Mouse (Mus musculus): ENCODE measurements at regions not wholly inside any gene's neighbourhood (a gene's known extent, or its start where the extent isn't known, plus 50 kb on each side); places are given as distances from the start of the nearest gene placed in this dataset.

DNA sequence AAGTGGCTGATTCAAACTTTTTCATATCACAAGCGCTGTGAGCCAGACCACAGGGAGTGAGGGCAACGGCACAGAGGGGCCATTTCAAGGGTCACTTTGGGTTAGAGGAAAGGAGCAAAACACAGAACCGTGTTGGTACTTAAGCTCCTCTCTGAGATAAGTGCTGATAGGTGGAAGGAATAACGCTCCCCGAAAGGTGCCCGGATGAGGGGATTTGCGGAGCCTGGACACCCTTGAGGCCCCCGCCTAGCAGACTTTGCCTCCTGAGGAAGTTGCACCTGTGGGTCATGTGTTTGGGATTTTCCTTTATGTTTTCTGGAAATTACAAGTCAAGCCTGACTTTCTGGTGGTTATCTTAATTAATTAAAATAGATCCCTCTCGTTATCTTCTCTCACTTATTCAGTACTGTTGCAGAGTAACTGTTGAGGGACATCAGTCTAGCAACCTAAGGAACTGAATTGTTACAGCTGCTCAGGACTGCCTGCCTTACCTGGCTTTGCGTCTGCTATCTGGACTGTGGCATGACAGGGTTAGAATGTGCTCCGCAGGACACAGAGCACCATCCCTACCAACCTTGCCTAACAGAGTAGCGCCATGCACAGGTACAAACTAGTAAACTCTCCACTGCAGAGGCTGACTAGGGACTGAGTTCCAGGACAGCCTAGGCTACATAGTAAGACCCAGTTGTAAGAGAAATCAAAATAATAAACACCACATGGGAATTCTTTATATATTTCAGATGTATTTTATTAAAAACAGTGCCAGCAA, 137.4 kb upstream of the Plcz1 start:
- DNase-seq (ENCODE audit: low read depth, low spot score) = no peak

DNA sequence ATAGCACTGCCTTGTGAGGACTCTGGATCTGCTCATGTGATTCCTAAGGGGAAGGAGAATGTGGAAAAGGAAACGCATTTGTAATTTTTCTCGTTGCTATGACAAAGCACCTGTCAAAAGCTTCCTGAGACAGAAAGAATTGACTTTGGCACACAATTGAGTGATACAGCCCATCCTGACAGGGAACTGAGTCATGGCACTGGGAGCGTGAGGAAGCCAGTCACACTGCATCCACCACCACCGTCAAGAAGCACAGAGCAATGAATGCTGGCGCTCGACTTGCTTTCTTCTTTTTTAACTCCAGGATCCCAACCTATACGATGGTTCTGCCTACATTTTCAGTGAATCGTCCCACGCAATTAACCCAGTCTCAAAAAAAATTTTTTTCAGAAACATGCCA, 131.5 kb upstream of the Plcz1 start:
- no peak for DNase-seq (ENCODE audit: low read depth, low spot score)

DNA sequence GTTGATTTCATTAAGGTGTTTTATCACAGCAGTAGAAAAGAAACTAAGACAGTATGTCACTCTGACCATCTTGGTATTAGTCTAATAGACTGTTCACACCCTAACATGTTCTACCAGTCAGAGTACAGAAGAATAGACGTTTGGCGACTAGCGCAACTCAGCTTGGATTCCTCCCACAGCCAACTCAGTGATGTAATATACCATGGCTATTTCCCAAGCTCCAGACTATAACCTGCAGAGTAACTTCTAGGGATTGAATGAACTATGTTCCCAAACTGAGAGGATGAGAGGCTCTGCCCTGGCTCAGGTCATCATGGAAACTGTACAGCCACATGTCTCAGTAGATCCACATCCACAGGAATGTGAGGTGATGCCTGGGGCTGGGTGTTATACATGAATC, 128.6 kb upstream of the Plcz1 start:
- no peak for DNase-seq (ENCODE audit: low read depth, low spot score)

DNA sequence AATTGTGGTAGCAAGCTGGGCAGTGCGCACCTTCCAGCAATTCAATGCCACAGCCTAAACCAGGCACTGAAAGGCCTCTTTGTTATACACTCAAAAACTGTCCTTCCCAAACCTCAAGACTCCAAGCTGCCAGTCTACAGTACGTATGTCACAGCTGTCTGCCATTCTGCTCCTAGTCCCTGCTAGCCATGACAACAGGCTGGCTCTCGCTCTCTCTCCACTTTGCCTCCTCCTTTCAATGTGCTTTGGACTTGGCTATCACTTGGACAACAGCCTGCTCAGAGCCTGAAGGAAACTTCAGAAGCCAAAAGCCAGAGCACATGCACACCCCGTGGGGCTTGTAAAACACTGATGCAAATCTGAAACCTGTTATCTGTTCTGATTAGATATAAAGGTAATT, 125.9 kb upstream of the Plcz1 start:
- no peak for DNase-seq (ENCODE audit: low read depth, low spot score)

DNA sequence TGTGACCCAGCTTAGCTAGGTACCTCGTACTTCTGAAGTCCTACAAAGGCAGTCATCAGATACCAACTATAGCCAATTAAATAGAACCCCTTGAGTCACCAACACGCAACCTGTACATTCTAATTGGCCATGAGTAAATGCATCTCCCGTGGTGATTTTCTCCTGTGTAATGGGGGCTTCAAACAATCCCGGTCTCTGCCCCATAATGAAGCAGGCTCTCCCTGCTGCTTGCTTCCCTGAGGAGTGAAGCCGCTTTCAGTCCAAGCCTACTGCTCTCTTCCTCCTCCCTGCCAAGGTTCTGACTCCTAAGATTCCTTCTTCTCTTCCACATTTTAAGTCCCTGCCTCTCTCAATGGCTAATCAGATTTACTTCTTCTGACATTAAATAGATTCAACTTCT, 121.5 kb upstream of the Plcz1 start:
- no peak for DNase-seq (ENCODE audit: low read depth, low spot score)

DNA sequence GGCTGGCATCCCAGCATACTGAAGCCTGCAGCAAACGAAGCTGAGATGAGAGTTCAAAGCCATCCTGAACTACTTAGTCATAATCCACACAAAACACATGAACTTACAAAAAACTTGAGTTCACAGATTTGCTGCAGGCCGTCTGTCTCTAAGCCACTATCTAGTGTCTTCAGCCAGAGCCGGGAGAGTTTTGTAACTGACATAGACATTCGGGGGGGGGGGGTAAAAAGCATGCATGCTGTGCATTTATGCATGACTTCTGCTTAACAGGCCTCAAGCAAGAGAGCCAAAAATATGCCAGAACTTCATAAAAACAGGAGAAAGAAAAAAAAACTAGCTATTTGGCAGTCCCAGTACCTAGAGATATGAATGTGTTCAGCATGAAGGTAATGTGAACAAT, 120.2 kb upstream of the Plcz1 start:
- DNase-seq (ENCODE audit: low read depth, low spot score) = no peak

DNA sequence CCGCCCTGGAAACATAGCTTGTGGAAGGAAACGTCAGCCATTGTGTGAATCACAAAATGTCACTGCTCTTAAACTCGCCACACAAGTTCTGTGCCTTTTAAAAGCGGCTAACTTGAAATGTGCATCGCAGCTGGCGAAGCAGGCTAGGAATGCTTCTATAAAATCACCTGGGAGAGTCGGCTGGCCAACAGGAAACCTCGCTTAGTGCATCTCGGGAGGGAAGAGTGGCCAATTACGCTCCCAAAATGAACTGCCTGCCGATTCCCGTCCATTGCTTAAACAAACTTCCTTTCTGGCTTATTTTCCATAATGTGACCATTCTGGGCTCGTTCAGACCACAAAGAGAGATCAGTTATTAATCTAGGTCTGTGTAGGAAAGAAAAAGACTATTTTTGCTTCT, 119.7 kb upstream of the Plcz1 start:
- no peak for DNase-seq (ENCODE audit: low read depth, low spot score)

DNA sequence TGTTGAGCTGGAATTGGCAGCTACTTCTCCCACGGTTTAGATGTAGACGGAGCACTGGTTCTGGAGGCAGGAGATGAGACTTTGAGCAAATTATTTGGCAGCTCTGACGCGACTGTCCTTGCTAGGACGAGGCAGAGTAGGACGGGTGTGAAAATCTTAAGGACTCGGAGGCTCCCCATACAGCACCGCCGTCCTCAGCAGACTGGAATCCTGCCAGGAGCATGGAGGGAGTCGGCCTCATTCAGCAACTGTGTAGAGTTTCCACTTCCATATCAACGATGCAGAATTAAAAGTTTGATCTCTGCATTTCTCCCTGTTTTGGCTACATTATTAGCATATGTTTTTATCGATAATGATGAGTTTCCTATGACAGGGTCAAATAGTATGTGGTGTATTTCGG, 117.7 kb upstream of the Plcz1 start:
- DNase-seq (ENCODE audit: low read depth, low spot score) = no peak

DNA sequence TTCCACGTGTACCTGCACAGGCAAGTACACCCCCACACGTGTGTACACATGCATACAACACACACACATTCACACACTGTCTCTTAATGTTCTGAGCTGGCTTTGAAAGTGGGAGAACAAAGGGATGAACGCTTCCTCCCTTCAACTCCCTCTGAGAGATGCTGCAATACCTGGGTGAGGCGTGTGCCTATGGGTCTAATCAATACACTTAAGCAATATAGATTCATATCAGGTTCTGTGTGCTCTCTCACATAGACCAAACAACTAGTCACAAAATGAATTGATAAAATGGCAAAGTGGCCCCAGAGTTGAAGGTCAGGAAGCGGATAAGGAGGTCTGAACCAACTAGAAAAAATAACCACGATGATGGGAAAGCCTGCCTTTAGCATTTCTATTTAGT, 116.1 kb upstream of the Plcz1 start:
- DNase-seq (ENCODE audit: low read depth, low spot score) = no peak

DNA sequence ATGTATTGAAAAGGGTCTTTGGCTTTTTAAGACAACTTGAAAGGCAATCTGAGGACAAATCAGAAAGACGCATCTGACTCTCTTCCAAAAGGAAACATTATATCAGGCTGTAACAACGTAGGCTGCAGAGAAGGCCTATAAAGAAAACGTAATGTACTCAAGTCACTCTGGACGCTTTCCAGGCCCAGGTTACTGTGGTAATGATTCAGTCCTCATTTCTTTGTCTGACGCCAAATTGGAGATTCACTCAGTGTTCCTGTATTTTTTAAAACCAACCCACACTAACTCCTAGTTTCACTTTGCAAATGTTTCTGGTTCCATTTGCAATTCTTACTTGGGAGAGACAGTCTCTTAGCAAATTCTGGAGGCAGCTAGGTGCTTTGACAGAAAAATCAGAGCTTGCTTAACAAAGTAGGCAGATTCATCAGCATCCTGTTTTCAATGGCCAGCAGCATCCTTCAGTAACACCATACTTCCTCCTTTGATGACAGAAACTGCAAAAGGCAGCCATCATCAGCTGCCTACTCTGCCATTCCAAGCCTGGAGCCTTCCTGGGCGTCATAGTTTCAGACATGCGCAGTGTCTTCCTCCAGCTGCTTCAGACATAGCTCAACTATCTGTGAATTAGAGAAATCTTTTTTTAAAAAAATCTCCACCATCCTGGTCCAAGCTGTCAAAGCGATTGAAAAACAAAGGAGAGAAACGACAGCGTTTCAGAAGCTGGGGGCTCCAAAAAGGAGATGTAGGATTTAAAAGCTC, 111.3 kb upstream of the Plcz1 start:
- no peak for DNase-seq (ENCODE audit: low read depth, low spot score)

DNA sequence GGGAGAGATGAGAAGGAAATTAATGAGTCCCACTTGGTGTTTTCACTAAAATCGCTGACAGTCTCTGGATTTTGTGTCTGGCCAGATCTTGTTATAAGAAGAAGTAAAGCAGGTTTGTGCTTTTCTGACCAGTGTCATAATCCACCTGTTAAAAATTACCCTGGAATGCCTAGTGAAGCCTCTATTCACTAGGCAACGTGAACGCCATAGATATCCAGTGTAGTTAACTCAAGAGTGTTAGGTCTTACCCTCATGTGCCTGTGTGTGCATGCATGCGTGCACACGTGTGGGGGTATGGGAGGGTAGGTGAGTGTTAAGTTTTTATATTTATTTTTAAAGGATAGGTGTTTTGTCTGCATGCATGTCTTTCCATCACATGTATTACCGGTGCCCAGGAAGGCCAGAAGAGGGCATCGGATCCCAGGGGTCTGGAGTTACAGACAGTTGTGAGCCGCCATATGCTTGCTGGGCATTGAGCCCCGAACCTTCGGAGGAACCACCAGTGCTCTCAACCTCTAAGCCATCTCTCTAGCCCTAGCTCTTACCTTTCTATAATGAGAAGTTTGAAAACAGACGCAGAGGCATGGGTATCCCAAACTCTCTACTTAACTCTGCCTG, 107.5 kb upstream of the Plcz1 start:
- no peak for DNase-seq (ENCODE audit: low read depth, low spot score)

DNA sequence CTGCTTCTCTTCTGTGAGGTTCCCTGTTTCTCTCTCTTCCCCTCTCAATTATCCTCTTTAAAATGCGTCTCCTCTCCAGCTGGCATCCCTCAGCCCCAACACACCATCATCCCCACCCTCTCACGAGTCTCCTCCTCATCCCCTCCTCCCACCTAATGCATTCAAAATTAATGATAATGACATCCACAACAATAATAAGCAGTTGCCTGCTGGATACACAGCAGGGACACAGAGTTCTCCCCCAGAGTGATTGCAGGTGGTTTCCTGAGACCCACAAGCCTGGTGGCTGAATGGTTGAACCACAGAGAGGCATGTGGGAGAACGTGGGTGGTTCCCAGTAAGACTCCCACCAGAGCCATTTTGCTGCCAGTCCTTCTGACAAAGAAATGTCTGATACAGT, 106.9 kb upstream of the Plcz1 start:
- no peak for DNase-seq (ENCODE audit: low read depth, low spot score)

DNA sequence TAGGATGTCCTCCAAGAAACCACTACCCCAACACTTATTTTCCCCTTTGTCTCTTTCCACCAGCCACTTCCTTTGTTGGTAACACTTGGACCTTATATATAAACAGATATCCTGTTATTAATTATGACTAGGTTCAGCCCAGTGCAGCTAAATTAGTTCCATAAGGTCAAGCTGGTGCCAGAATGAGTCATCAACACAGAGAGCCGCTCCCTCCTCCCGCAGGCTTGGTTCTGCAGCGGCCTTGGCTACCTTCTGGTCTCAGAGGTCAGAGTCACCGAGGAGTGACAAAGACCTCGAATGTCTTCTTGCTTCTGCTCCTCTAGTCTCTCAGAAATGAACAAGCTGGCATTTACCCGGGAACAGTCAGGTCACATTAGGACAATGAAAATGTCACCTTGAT, 106.5 kb upstream of the Plcz1 start:
- DNase-seq (ENCODE audit: low read depth, low spot score) = no peak

DNA sequence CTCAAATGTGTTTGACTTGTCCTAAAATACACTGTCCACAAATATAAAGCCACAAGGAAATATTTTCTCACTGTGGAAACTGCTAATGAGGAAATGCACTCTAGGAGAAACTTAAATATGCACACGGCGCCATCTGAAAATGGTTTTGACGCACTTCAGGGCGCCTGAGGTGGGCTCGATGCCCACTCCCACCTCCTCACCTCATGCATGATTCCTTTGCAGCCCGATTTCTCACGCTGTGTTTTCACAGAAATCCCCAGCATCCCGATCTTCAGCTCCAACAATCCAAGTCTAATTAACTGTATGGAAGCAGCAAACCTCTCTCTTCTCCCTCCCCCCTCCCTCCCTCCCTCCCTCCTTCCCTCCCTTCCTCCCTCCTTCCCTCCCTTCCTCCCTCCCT, 92.5 kb upstream of the Plcz1 start:
- DNase-seq (ENCODE audit: low read depth, low spot score) = no peak

DNA sequence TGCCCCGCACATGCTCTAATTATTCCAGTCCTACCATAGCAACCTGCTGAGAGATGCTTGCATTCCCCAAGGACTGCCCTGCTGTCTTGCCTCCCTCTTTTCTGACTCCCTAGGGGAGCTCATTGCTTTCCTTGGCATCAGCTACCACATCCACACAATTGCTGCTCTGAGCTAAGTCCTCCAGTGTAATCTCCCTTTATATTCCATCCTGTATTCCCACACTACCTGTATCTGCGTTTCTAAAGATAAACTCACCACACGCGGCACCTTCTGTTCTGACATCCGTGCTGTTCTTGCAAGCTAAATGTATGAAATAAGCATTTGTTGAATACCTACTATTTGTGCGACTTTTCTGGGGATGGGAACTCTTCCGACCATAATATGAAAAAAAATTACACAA, 85.4 kb upstream of the Plcz1 start:
- DNase-seq (ENCODE audit: low read depth, low spot score) = no peak

DNA sequence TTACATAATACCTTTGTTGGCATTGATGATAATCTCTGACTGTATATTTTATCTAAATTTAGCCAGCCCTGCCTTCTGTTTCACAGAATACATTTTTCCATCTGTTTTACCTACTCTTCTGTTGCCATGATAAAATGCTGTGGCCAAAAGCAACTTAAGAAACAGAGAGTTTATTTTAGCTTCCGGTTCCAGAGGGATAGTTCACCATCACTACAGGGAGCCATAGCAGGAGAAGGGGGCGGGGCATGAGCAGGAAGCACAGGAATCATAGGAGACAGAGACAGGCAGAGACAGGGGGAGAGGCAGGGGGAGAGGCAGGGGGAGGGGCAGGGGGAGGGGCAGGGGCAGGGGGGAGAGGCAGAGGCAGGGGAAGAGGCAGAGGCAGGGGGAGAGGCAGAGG, 72.8 kb upstream of the Plcz1 start:
- DNase-seq (ENCODE audit: low read depth, low spot score) = no peak

DNA sequence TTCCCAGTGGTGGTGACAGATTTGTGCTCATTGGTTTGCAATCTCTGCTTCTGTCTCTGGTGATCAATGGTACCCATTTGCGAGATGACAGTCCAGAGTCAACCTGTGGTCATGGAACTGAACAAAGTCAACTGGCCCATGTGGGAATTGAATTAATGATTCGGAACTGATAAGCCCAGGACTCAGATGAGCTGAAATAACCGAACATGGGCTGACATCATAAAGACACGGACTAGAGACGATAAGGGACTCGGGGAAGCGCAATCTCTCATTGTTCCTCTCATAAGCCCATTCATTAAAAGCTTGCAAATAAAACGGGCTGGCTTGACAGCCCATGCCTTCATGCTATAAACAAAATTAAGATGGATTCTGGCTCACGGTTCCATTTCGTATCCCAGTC, 70.8 kb upstream of the Plcz1 start:
- no peak for DNase-seq (ENCODE audit: low read depth, low spot score)

DNA sequence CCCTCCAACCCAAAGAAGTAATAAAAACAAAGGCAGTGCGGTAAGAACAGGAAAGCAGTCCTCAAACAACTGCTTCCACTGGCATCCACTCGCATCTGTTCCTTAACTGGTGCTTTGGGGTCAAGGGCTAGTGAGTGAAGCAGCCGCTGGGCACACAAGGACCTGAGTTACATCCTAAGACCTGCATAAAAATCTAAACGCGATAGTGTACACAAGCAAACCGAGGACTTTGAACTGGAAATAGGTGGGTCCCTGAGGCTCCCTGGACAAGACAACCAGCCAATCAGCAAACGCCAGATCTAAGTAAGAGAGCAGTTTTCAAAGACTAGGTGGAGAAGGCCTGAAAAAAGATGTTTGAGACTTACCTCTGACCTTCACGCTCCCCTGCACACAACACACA, 66.8 kb upstream of the Plcz1 start:
- DNase-seq (ENCODE audit: low read depth, low spot score) = no peak

DNA sequence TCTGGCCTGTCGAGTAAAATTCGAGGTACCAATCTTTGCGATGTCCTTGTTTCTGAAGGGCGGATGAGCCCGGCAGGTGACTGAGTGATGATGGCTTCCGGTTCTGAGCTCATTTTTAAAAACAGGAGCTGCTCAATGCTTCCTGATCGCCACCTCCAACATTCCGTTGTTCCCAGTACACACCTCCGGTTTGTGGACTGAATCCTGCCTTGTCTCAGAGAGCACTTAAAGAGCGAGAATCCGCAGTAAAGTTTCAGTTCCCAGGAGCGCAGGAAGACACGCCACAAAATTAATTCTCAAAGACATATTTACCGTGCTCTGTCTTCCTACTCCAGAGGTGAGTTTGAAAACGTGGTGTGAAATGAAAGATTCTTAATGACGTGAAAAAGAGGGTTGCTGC, 66.4 kb upstream of the Plcz1 start:
- DNase-seq (ENCODE audit: low read depth, low spot score) = no peak

DNA sequence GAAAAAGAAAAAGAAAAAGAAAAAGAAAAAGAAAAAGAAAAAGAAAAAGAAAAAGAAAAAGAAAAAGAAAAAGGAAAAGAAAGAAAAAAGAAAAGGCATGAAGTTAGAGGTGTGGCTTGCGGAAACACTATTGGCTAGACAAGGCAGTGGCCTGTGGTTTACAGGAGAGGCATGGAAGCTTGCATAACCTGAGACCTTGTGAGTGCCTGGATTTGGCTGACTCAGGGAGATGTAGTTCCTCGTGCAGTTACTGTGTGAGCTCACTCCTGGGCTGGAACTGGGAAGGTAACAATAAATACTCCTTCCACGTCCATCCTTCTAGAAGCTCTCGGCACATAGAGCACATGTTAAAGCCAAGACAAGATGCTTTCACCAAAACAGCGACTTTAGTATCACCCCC, 64.9 kb upstream of the Plcz1 start:
- no peak for DNase-seq (ENCODE audit: low read depth, low spot score)

DNA sequence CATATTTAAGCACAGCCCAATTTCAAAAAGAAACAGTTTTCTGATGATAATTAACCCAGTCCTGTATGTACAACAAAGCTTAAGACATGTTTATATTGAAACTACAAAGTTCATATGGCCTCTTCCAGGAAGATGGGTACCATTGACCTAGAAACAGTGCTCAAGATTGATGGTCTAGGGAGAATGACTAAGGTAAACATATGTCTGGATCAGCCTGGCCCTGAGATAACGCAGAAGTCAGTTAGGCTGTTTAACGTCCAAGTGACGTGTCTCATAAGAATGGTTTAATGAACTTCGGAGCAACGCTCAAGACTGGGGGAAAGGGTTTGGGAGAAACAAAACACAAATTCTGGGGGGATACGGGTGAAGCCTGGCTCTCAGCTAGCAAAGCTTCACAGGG, 60.8 kb upstream of the Plcz1 start:
- no peak for DNase-seq (ENCODE audit: low read depth, low spot score)

DNA sequence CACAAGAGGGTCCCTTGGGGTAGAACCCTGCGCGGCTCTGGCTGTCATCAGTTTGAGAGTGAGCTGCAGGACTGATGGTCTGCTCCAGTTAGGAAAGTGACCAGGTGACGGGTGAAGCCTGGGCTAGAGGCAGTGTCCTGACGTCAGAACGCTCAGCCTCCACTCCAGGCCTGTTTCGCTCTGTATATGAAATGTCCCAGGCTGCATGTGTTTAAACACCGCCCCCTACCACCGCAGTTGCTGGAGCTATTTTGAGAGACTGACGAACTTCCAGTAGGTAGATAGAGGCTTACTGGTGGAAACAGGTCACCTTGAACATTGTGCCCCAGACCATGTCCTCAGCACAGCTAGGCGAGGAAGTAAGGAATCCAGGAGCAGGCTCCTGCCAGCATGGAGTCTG, 54.2 kb upstream of the Plcz1 start:
- DNase-seq (ENCODE audit: low read depth, low spot score) = no peak

All from CD4-positive helper T cell, adult 2 months (primary cell).